Mouse (Mus musculus) kidney, adult 2 months (tissue): ENCODE measurements around the gene Efna3.

ENCODE experiments used
- CTCF ChIP-seq: fragments of 200-500 bp; conservative IDR thresholded peaks from 2 replicates; pipeline ENCODE4 v1.5.1; 2011; ENCODE audit warnings: low read depth, mild to moderate bottlenecking, control low read depth, low read length, moderate library complexity, mixed read lengths; ENCODE audit not compliant: insufficient read depth, insufficient read length
- POLR2A ChIP-seq: fragments of 200-500 bp; IDR thresholded peaks from one replicate; pipeline ENCODE4 v1.6.1; 2011; ENCODE audit warnings: low read depth, low read length, control low read depth

DNA sequence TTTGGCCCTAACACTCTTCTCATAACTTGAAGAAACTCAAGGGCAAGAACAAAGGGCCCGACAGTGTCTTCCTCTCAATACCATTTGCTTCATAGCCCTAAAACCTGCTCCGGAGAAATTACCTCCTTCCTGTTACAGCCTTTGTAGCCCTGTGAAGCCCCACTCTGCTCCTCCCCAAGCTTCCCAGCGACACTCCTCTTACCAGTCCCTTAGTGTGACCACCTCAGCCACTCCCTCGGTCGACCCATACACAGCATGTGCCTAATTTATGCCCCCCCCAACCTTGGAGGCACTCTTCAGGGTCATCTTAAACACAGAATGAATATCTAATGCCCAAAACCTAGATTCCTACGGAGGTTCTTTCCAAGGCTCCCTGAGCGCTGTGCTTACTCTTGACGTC lies 44.1 kb downstream of the Efna3 start:
- TF ChIP-seq CTCF, result no peak
- TF ChIP-seq POLR2A, result no peak
